9 mouse cellular contexts compared by ENCODE assay signal in the genomic region with DNA sequence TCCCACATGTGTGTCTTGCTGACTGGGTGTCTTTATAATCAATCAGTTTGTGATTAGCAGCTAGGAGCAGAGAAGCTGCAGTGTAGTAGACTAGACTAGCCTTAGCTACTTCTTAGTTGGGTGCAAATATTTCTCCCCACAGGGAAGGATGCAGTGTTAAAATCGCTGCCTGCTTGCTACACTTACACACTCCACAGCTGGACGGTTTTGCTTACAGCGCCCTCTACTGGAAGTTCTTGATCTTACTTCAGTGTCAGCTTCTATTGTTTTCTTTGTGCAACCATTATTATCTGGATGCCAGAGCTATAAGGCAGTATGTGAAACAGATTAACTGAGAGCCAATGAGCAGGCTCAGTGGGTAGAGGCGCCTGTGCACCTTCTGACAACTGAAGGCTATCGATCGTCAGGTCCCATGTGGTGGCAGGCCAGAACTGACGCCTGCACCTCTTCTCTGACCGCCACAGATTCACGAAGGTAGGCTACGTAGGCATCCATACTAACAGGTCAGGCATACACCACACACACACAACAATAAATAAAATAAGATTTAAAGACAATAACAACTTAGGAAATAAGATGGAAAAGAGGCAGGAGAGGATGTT. TPM values are rescaled to one million over a fixed set of nuclear protein-coding genes. Genes with fewer than 3 reads are reported as not detected.
DNase-seq lines count a peak whose midpoint lies in the region; ATAC-seq and TF ChIP-seq lines count a peak whose summit lies in the region.
"Had no signal": no experiment of that assay in that cellular context is flagged by ENCODE, and none has a peak within 500 bp of the region (broad histone marks: within the 10 kb centered on the region; RNA-seq: fewer than 3 reads in every experiment).

No protein-coding gene starts in this region.

- ATAC-seq in liver, postnatal 0 days = peak; percentile 12; the same call in 1 of the 2 replicates

- H3K36me3 ChIP-seq in liver, postnatal 0 days (replicated peaks; ENCODE audit: insufficient read depth, low read length) = no peaks in the 10 kb centered on the region
- H3K36me3 ChIP-seq in small intestine, adult 2 months (ENCODE audit: control insufficient read depth, insufficient read depth, low read length) = peaks cover 2% of the 10 kb centered on the region; the same call in 1 of the 2 replicates

- no peak for TF ChIP-seq POLR2A in brain, embryonic 14.5 days (IDR thresholded peaks at IDR 0.05; ENCODE audit: borderline replicate concordance, extremely low read depth, insufficient read depth, insufficient read length, poor library complexity, severe bottlenecking)
- TF ChIP-seq POLR2A in small intestine, adult 2 months (IDR thresholded peaks at IDR 0.05; ENCODE audit: low read depth, low read length) = no peak

- no peaks in the 10 kb centered on the region for H3K9me3 ChIP-seq in liver, postnatal 0 days (ENCODE audit: low read length)
- H3K9me3 ChIP-seq: neural tube, embryonic 13.5 days had no signal

- peak; percentile 52; the same call in 1 of the 2 replicates for TF ChIP-seq CTCF in brain, embryonic 14.5 days (IDR thresholded peaks at IDR 0.05; ENCODE audit: borderline replicate concordance, extremely low read depth, insufficient read depth, insufficient read length)
- TF ChIP-seq CTCF in liver, postnatal 0 days (IDR thresholded peaks at IDR 0.05; ENCODE audit: low read depth) = peak; percentile 65
- peak; percentile 37; the same call in 1 of the 2 replicates for TF ChIP-seq CTCF in small intestine, adult 2 months (IDR thresholded peaks at IDR 0.05; ENCODE audit: extremely low read depth, insufficient read length, insufficient replicate concordance, low read depth, low read length)

- DNase-seq in adrenal gland, postnatal 14 days = peak; percentile 33
- no peak for DNase-seq in adrenal gland, postnatal 25 days
- peak; percentile 79 for DNase-seq in 416B (ENCODE audit: low read depth)
- peak; percentile 55 for DNase-seq in brain, embryonic 14.5 days (ENCODE audit: low read depth)
- DNase-seq in frontal cortex, postnatal 36 days (ENCODE audit: low spot score in 2 of 2) = peak; percentile 29 to 38
- no peak for DNase-seq in liver, postnatal 0 days
- no peak for DNase-seq in urinary bladder, postnatal 36 days (ENCODE audit: low spot score in 2 of 2)

- H3K4me1 ChIP-seq in liver, postnatal 0 days (ENCODE audit: insufficient read depth) = no peaks in the 10 kb centered on the region
- H3K4me1 ChIP-seq in small intestine, adult 2 months (ENCODE audit: control insufficient read depth, insufficient read depth, insufficient read length, low read length) = no peaks in the 10 kb centered on the region

- 67% methylated on average over 10 of the region's 10 CpGs for WGBS in liver, postnatal 0 days (ENCODE audit: insufficient replicate concordance)
- WGBS in small intestine, adult 2 months = 69% methylated on average over 10 of the region's 10 CpGs

- no peak overlapping the region for H3K4me3 ChIP-seq in liver, postnatal 0 days (ENCODE audit: low read depth, low read length)
- H3K4me3 ChIP-seq in small intestine, adult 2 months (ENCODE audit: low read depth, low read length) = no peak overlapping the region
- H3K4me3 ChIP-seq: neural tube, embryonic 13.5 days had no signal

- no peaks in the 10 kb centered on the region for H3K27me3 ChIP-seq in liver, postnatal 0 days (ENCODE audit: insufficient read depth, low read length)
- no peaks in the 10 kb centered on the region for H3K27me3 ChIP-seq in small intestine, adult 2 months (ENCODE audit: control insufficient read depth, insufficient read depth, low read length)
- H3K27me3 ChIP-seq: neural tube, embryonic 13.5 days had no signal

- H3K4me2 ChIP-seq in liver, postnatal 0 days (ENCODE audit: low read depth, low read length) = no peak overlapping the region
- H3K4me2 ChIP-seq: neural tube, embryonic 13.5 days had no signal

- H3K9ac ChIP-seq in liver, postnatal 0 days (replicated peaks) = no peak overlapping the region
- H3K9ac ChIP-seq: neural tube, embryonic 13.5 days had no signal

- TF ChIP-seq EP300 in liver, postnatal 0 days (IDR thresholded peaks at IDR 0.05; ENCODE audit: low read depth) = no peak

- H3K27ac ChIP-seq in liver, postnatal 0 days (ENCODE audit: low read depth) = no peak overlapping the region
- H3K27ac ChIP-seq in small intestine, adult 2 months (ENCODE audit: insufficient read depth, low read depth, low read length) = no peak overlapping the region
- H3K27ac ChIP-seq: neural tube, embryonic 13.5 days had no signal

RNA-seq across cellular contexts. Expression of gene Ccdc59, which starts 6.1 kb away (rescaled TPM):
- total RNA-seq in adrenal gland, postnatal 14 days (2021) = 17.4 and 20.0 TPM in 2 replicates
- 19.9 and 22.6 TPM in 2 replicates for total RNA-seq in adrenal gland, postnatal 25 days (2021)
- polyA plus RNA-seq in brain, embryonic 14.5 days (2012; rRNA removed) = 22.7 and 25.2 TPM in 2 replicates
- polyA plus RNA-seq in liver, postnatal 0 days (2015; fragmentation: Nextera tagmentation; extraction: Ambion mirVana) = 18.4 and 18.5 TPM in 2 replicates
- polyA plus RNA-seq in small intestine, adult 2 months (2012; rRNA removed) = 2.0 and 2.3 TPM in 2 replicates

RNA-seq across cellular contexts. Expression of gene Mettl25, which starts 6.5 kb away (rescaled TPM):
- 8.3 and 10.7 TPM in 2 replicates for total RNA-seq in adrenal gland, postnatal 14 days (2021)
- total RNA-seq in adrenal gland, postnatal 25 days (2021) = 9.4 and 10.3 TPM in 2 replicates
- 16.4 and 16.5 TPM in 2 replicates for polyA plus RNA-seq in brain, embryonic 14.5 days (2012; rRNA removed)
- polyA plus RNA-seq in liver, postnatal 0 days (2015; fragmentation: Nextera tagmentation; extraction: Ambion mirVana) = 3.9 TPM in 2 replicates
- polyA plus RNA-seq in small intestine, adult 2 months (2012; rRNA removed) = 3.0 and 6.0 TPM in 2 replicates

Comparison
In these comparisons a context has a peak if more than half of its experiments do, and no peak if none do; other contexts are left out.
1. DNase-seq: peak in adrenal gland, postnatal 14 days (single experiment), 416B (single experiment), brain, embryonic 14.5 days (single experiment) and frontal cortex, postnatal 36 days (2 of 2); none in adrenal gland, postnatal 25 days (single experiment), liver, postnatal 0 days (single experiment) and urinary bladder, postnatal 36 days (0 of 2).
2. Peak in every context shown above with its lines, with median percentiles within 50 percentile points of each other: CTCF ChIP-seq.